Mouse (Mus musculus): ENCODE data around the gene Apoc1. TPM values are rescaled to one million over a fixed set of nuclear protein-coding genes. Genes with fewer than 3 reads are reported as not detected.
A peak's percentile ranks its signal among the peaks of the same experiment; 100 is the strongest.

Gene Apoc1
- 3.0 and 3.2 TPM in 2 replicates for polyA plus RNA-seq (2014; fragmentation: Nextera tagmentation; extraction: Ambion mirVana)

DNA sequence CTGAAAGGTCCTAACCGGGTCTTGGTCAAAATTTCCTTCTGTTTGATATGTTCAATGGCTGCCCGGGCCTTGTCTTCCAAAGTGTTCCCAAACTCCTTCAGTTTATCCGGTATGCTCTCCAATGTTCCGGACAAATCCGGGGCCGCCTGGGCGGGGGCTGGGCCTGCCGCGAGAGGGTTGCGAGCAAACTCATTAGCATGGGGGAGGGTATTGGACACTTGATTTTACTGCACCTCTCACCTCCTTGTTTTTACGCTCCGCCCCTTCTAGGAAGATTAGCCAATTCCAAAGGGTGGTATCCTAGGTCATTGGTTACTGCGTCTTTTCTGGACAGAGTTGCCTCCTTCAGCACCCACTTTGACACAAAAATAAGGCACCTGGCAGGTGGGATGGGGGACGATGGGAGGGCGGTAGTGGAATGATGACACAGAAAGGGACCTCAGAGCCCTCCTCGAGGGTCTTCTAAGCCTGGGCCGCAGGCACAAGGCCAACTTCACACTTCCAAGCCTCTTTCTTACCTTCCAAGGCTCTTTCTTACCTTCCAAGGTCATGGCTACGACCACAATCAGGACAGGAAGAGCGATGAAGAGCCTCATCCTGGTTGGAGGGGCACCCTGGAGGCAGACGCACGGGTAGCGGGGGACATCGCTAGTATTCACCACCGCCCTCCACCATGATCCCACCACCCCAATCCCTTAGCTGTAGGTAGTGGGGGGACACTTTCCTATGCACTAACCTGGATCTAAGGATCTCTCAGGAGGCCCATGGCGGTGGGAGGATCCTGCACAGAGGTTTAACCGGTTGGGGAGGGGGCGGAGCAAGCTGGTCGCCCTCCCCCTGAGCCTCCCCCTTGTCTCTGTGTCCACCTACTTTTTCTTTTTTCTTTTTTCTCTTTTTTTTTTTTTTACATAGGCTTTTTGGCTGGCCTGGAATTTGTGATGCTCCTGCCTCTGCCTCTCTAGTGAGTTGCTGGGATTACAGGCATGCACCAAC is at the start of gene Apoc1:
TSS of gene Apoc1 (minus strand) at position 788 of the 993 bp plus-strand sequence.
- Histone ChIP-seq H3K4me2 (ENCODE audit: low read depth, low read length) (no peak within 1 kb of the TSS), H3K27me3 (ENCODE audit: control insufficient read depth, insufficient read depth, low read length) (no peaks in the 10 kb centered on the region), H3K27ac (ENCODE audit: low read depth, low read length) (no peak within 1 kb of the TSS), H3K4me1 (ENCODE audit: control insufficient read depth, insufficient read depth, low read length) (no peaks in the 10 kb centered on the region), H3K9ac (replicated peaks; ENCODE audit: low read depth, low read length) (0 out of 2 replicates have a peak within 1 kb of the TSS, but pooled peaks have one; percentile 16), H3K36me3 (ENCODE audit: control insufficient read depth, insufficient read depth, low read length) (no peaks in the 10 kb centered on the region), H3K4me3 (ENCODE audit: low read depth, low read length) (no peak within 1 kb of the TSS), H3K9me3 (ENCODE audit: control insufficient read depth, low read length) (no peaks in the 10 kb centered on the region)
- 46% methylated on average over 28 of the region's 28 CpGs for WGBS
- no peak for ATAC-seq (ENCODE audit: low read depth)

DNA sequence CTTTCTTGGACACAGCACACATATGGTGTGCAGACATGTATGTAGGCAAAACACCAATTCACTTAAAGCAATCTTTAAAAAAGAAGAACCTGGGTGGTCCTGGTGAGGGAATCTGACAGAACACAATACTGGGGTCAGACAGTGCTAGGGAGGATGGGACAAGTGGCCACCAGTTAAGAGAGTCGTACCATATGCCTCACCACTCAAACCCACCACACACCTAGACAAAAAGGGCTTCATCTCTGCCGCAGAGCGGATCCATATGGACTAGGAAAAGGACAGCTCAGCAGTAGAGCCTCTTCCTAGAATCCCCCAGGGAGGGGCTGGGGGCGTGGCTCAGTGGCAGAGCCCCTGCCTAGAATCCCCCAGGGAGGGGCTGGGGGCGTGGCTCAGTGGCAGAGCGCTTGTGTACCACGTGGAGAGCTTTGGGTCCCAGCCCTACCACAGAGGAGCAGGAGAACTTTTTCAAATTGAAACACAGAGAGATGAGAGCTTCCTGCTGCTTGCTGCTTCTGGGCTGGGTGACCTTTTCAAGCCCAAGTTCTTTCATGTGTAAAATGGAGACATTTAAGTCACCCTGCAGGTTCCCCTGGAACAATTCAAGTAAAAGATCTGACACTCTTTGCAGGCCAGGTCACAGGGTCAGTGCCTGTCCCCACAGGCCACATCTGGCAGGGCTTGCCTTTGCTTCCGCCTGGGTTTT is 49.0 kb upstream of the Apoc1 start:
- H3K4me3 ChIP-seq (ENCODE audit: low read depth, low read length) = no peak overlapping the region
- ATAC-seq (ENCODE audit: low read depth) = no peak
- no peaks in the 10 kb centered on the region for H3K9me3 ChIP-seq (ENCODE audit: control insufficient read depth, low read length)
- 15% methylated on average over 8 of the region's 8 CpGs for WGBS
- H3K4me2 ChIP-seq (ENCODE audit: low read depth, low read length) = no peak overlapping the region
- H3K4me1 ChIP-seq (ENCODE audit: control insufficient read depth, insufficient read depth, low read length) = peaks cover 5% of the 10 kb centered on the region
- H3K36me3 ChIP-seq (ENCODE audit: control insufficient read depth, insufficient read depth, low read length) = peaks cover 11% of the 10 kb centered on the region; the same call in 1 of the 2 replicates
- no peak overlapping the region for H3K27ac ChIP-seq (ENCODE audit: low read depth, low read length)
- no peak overlapping the region for H3K9ac ChIP-seq (replicated peaks; ENCODE audit: low read depth, low read length)
- H3K27me3 ChIP-seq (ENCODE audit: control insufficient read depth, insufficient read depth, low read length) = no peaks in the 10 kb centered on the region

DNA sequence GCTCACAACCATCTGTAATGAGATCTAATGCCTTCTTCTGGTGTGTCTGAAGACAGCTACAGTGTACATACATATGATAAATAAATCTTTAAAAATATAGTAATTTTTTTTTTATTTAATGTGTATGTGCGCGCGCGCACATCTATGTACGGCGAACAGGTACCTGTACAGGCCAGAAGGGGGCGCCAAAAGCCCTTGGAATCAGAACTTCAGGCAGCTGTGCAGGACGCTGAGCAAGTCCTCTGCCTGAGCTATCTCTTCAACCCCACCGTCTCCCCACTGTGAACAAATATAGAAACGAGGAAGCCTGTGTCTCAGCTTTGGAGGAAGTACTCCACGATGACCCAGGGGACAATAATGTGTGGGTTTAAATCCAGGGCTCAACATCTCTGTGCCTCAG is 47.8 kb upstream of the Apoc1 start:
- Histone ChIP-seq H3K4me1 (ENCODE audit: control insufficient read depth, insufficient read depth, low read length) (peaks cover 4% of the 10 kb centered on the region; the same call in 1 of the 2 replicates), H3K9me3 (ENCODE audit: control insufficient read depth, low read length) (no peaks in the 10 kb centered on the region), H3K27me3 (ENCODE audit: control insufficient read depth, insufficient read depth, low read length) (no peaks in the 10 kb centered on the region), H3K9ac (replicated peaks; ENCODE audit: low read depth, low read length) (no peak overlapping the region), H3K36me3 (ENCODE audit: control insufficient read depth, insufficient read depth, low read length) (peaks cover 11% of the 10 kb centered on the region; the same call in 1 of the 2 replicates), H3K27ac (ENCODE audit: low read depth, low read length) (no peak overlapping the region), H3K4me2 (ENCODE audit: low read depth, low read length) (no peak overlapping the region), H3K4me3 (ENCODE audit: low read depth, low read length) (no peak overlapping the region)
- ATAC-seq (ENCODE audit: low read depth) = no peak
- WGBS = 91% methylated on average over 11 of the region's 11 CpGs

GRCm38 (mm10) chr7:19738771-19739170 is 46.3 kb upstream of the Apoc1 start:
- Histone ChIP-seq H3K27ac (ENCODE audit: low read depth, low read length) (no peak overlapping the region), H3K27me3 (ENCODE audit: control insufficient read depth, insufficient read depth, low read length) (no peaks in the 10 kb centered on the region), H3K4me3 (ENCODE audit: low read depth, low read length) (no peak overlapping the region), H3K9ac (replicated peaks; ENCODE audit: low read depth, low read length) (no peak overlapping the region), H3K36me3 (ENCODE audit: control insufficient read depth, insufficient read depth, low read length) (peaks cover 10% of the 10 kb centered on the region; the same call in 1 of the 2 replicates), H3K4me1 (ENCODE audit: control insufficient read depth, insufficient read depth, low read length) (no peaks in the 10 kb centered on the region; the same call in 1 of the 2 replicates), H3K9me3 (ENCODE audit: control insufficient read depth, low read length) (no peaks in the 10 kb centered on the region), H3K4me2 (ENCODE audit: low read depth, low read length) (no peak overlapping the region)
- WGBS = 90% methylated on average over 3 of the region's 3 CpGs
- ATAC-seq (ENCODE audit: low read depth) = no peak

GRCm38 (mm10) chr7:19736389-19737057 is 44.1 kb upstream of the Apoc1 start:
- no peaks in the 10 kb centered on the region for H3K27me3 ChIP-seq (ENCODE audit: control insufficient read depth, insufficient read depth, low read length)
- no peak for ATAC-seq (ENCODE audit: low read depth)
- no peak overlapping the region for H3K27ac ChIP-seq (ENCODE audit: low read depth, low read length)
- H3K4me3 ChIP-seq (ENCODE audit: low read depth, low read length) = no peak overlapping the region
- H3K36me3 ChIP-seq (ENCODE audit: control insufficient read depth, insufficient read depth, low read length) = peaks cover 20% of the 10 kb centered on the region
- no peaks in the 10 kb centered on the region for H3K9me3 ChIP-seq (ENCODE audit: control insufficient read depth, low read length)
- H3K4me1 ChIP-seq (ENCODE audit: control insufficient read depth, insufficient read depth, low read length) = no peaks in the 10 kb centered on the region; the same call in 1 of the 2 replicates
- H3K9ac ChIP-seq (replicated peaks; ENCODE audit: low read depth, low read length) = no peak overlapping the region
- WGBS = 87% methylated on average over 16 of the region's 16 CpGs
- H3K4me2 ChIP-seq (ENCODE audit: low read depth, low read length) = no peak overlapping the region

GRCm38 (mm10) chr7:19734178-19734666 is 41.8 kb upstream of the Apoc1 start:
- Histone ChIP-seq H3K36me3 (ENCODE audit: control insufficient read depth, insufficient read depth, low read length) (peaks cover 33% of the 10 kb centered on the region), H3K27me3 (ENCODE audit: control insufficient read depth, insufficient read depth, low read length) (no peaks in the 10 kb centered on the region), H3K9ac (replicated peaks; ENCODE audit: low read depth, low read length) (no peak overlapping the region), H3K4me2 (ENCODE audit: low read depth, low read length) (no peak overlapping the region), H3K9me3 (ENCODE audit: control insufficient read depth, low read length) (no peaks in the 10 kb centered on the region), H3K4me1 (ENCODE audit: control insufficient read depth, insufficient read depth, low read length) (no peaks in the 10 kb centered on the region), H3K27ac (ENCODE audit: low read depth, low read length) (no peak overlapping the region), H3K4me3 (ENCODE audit: low read depth, low read length) (no peak overlapping the region)
- ATAC-seq (ENCODE audit: low read depth) = no peak
- 83% methylated on average over 10 of the region's 10 CpGs for WGBS

DNA sequence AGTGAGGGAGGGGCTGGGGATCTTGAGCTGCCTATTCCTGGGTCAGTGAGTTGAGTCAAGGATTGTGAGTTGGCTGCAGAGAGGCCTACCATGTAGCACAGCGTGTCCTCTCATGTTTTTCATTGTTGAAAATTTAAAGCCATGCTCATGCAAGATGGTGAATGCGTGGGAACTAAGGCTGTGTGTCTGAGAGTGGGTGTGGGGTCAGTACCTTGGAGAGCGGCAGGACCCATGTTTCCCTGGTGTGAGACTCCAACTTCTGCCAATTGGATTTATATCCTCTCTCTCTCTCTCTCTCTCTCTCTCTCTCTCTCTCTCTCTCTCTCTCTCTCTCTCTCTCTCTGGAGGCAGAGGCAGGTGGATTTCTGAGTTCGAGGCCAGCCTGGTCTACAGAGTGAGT is 34.1 kb upstream of the Apoc1 start:
- Histone ChIP-seq H3K4me3 (ENCODE audit: low read depth, low read length) (no peak overlapping the region), H3K27me3 (ENCODE audit: control insufficient read depth, insufficient read depth, low read length) (no peaks in the 10 kb centered on the region), H3K27ac (ENCODE audit: low read depth, low read length) (no peak overlapping the region), H3K36me3 (ENCODE audit: control insufficient read depth, insufficient read depth, low read length) (peaks cover 51% of the 10 kb centered on the region), H3K4me2 (ENCODE audit: low read depth, low read length) (no peak overlapping the region), H3K9ac (replicated peaks; ENCODE audit: low read depth, low read length) (no peak overlapping the region), H3K9me3 (ENCODE audit: control insufficient read depth, low read length) (no peaks in the 10 kb centered on the region), H3K4me1 (ENCODE audit: control insufficient read depth, insufficient read depth, low read length) (no peaks in the 10 kb centered on the region)
- 93% methylated on average over 4 of the region's 4 CpGs for WGBS
- no peak for ATAC-seq (ENCODE audit: low read depth)

GRCm38 (mm10) chr7:19724167-19724566 is 31.7 kb upstream of the Apoc1 start:
- H3K27me3 ChIP-seq (ENCODE audit: control insufficient read depth, insufficient read depth, low read length) = no peaks in the 10 kb centered on the region
- no peak for ATAC-seq (ENCODE audit: low read depth)
- 94% methylated on average over 12 of the region's 12 CpGs for WGBS

More at GRCm38 (mm10) chr7:19724167-19724566, 31.7 kb upstream of the Apoc1 start:
- H3K4me2 ChIP-seq (ENCODE audit: low read depth, low read length) = no peak overlapping the region
- H3K27ac ChIP-seq (ENCODE audit: low read depth, low read length) = no peak overlapping the region
- no peaks in the 10 kb centered on the region for H3K4me1 ChIP-seq (ENCODE audit: control insufficient read depth, insufficient read depth, low read length)
- peaks cover 3% of the 10 kb centered on the region; the same call in 1 of the 2 replicates for H3K9me3 ChIP-seq (ENCODE audit: control insufficient read depth, low read length)
- H3K9ac ChIP-seq (replicated peaks; ENCODE audit: low read depth, low read length) = no peak overlapping the region
- H3K36me3 ChIP-seq (ENCODE audit: control insufficient read depth, insufficient read depth, low read length) = peaks cover 37% of the 10 kb centered on the region
- no peak overlapping the region for H3K4me3 ChIP-seq (ENCODE audit: low read depth, low read length)
